Mouse (Mus musculus) layer of hippocampus, postnatal 25 days (tissue): ENCODE data around the gene Pink1. TPM values are rescaled to one million over a fixed set of nuclear protein-coding genes. Genes with fewer than 3 reads are reported as not detected.

Experiments used
- DNase-seq, 2 experiments: peaks; one replicate each; pipeline ENCODE4 v3.0.0; 2022; ENCODE audit warnings: mixed read lengths in 2 of 2, low spot score in 1 of 2; ENCODE audit errors: extremely low spot score in 1 of 2
- total RNA-seq, 2 experiments: library from RNA; stranded (reverse); gene quantifications; 2 replicates each; pipeline ENCODE4 v1.2.3; 2021

Pink1 gene
- total RNA-seq, 2 experiments from 2014 or later: 222 to 256 TPM

- DNase-seq: no peak
Observed at GRCm38 (mm10) chr4:138315781-138316180, 10.3 kb downstream of the Pink1 start.

GRCm38 (mm10) chr4:138313795-138314194 is 12.3 kb downstream of the Pink1 start:
- no peak for DNase-seq

GRCm38 (mm10) chr4:138313021-138313420 is 13.1 kb downstream of the Pink1 start:
- no peak for DNase-seq

GRCm38 (mm10) chr4:138312105-138312504 is 14.0 kb downstream of the Pink1 start:
- DNase-seq: no peak

GRCm38 (mm10) chr4:138311595-138311994 is 14.5 kb downstream of the Pink1 start:
- peak in 1 of 2 experiments; percentile 56 for DNase-seq

- no peak for DNase-seq
Observed at GRCm38 (mm10) chr4:138310311-138310910, 15.7 kb downstream of the Pink1 start.

GRCm38 (mm10) chr4:138307739-138308138 is 18.4 kb downstream of the Pink1 start:
- no peak for DNase-seq

GRCm38 (mm10) chr4:138307025-138307424 is 19.1 kb downstream of the Pink1 start:
- DNase-seq: no peak

- DNase-seq: peak; percentile 86 to 90
Observed at GRCm38 (mm10) chr4:138304340-138305104, 21.6 kb downstream of the Pink1 start, which contains the start of gene Ddost. Gene Ddost, plus strand, starts transcription at chr4:138304730.

- no peak for DNase-seq
Observed at GRCm38 (mm10) chr4:138303742-138304141, 22.4 kb downstream of the Pink1 start.

- DNase-seq: no peak
Observed at GRCm38 (mm10) chr4:138303011-138303410, 23.1 kb downstream of the Pink1 start.

GRCm38 (mm10) chr4:138301271-138301780 is 24.8 kb downstream of the Pink1 start:
- no peak for DNase-seq

- no peak for DNase-seq
Observed at GRCm38 (mm10) chr4:138293949-138294550, 32.1 kb downstream of the Pink1 start.

- no peak for DNase-seq
Observed at GRCm38 (mm10) chr4:138293261-138293948, 32.7 kb downstream of the Pink1 start.

GRCm38 (mm10) chr4:138292028-138292427 is 34.1 kb downstream of the Pink1 start:
- DNase-seq: no peak

GRCm38 (mm10) chr4:138288691-138289090 is 37.4 kb downstream of the Pink1 start:
- no peak for DNase-seq

- no peak for DNase-seq
Observed at GRCm38 (mm10) chr4:138286411-138286810, 39.7 kb downstream of the Pink1 start.

- peak; percentile 25 to 51 for DNase-seq
Observed at GRCm38 (mm10) chr4:138282834-138283233, 43.3 kb downstream of the Pink1 start.

GRCm38 (mm10) chr4:138278346-138278745 is 47.8 kb downstream of the Pink1 start:
- no peak for DNase-seq
